Mouse (Mus musculus): ENCODE results near the gene Elmo1. TPM values are rescaled to one million over a fixed set of nuclear protein-coding genes. Genes with fewer than 3 reads are reported as not detected.

Elmo1 gene
- polyA plus RNA-seq, 1 experiment from 2014 or later, result 10.7 TPM

DNA sequence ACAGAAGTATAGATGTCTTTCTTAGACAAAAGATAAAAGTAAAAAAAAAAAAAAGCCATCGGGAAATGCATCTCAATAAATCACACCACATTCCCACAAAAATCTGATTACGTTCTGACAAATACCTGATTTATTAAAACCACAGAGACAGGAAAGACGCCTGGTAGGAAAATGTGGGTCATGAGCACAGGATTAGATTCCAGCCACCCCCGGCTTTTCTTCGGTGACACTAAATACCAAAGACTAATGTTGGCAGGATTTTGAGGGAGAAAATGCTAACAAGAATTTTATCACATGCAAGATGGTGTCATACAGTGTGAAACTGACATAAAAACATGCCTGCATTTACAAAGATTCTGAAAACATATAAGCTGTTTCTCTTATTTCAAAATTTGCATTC, 27.1 kb upstream of the Elmo1 start:
- 58% methylated on average over 5 of the region's 5 CpGs for WGBS
- ATAC-seq (ENCODE audit: low FRiP score, low read depth), result no peak
- H3K36me3 ChIP-seq, result no peaks in the 10 kb centered on the region

DNA sequence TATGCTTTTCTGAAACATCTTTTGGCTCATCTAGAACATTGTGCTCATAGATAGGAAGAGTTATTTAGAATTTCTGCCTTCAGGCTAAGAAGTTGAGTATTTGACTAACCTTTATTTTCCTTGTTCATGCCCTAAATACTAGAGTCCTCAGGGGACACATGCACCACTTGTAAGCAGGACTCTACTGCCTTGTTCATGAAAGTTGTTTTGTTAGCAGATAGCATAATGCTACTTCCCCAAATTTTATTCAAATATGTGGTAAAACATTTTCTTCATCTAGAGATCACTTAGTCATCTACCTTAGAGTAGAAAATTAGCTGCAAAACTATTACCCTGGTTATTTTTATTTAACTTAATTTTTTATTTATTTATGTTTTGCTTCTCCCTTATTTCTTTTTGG, 18.4 kb upstream of the Elmo1 start:
- H3K27ac ChIP-seq, result no peak overlapping the region
- no peak overlapping the region for H3K9ac ChIP-seq
- no peak overlapping the region for H3K4me2 ChIP-seq (replicated peaks)
- H3K9me3 ChIP-seq, result no peaks in the 10 kb centered on the region
- no peak overlapping the region for H3K4me3 ChIP-seq
- peaks cover 5% of the 10 kb centered on the region; the same call in 1 of the 2 replicates for H3K4me1 ChIP-seq
- H3K27me3 ChIP-seq, result no peaks in the 10 kb centered on the region
- ATAC-seq (ENCODE audit: low FRiP score, low read depth), result no peak
- no peaks in the 10 kb centered on the region for H3K36me3 ChIP-seq

More for the DNA sequence above, 27.1 kb upstream of the Elmo1 start:
- H3K4me2 ChIP-seq (replicated peaks), result no peak overlapping the region
- H3K4me3 ChIP-seq, result no peak overlapping the region
- H3K27ac ChIP-seq, result no peak overlapping the region
- no peaks in the 10 kb centered on the region for H3K4me1 ChIP-seq
- H3K9me3 ChIP-seq, result no peaks in the 10 kb centered on the region
- H3K27me3 ChIP-seq, result no peaks in the 10 kb centered on the region
- H3K9ac ChIP-seq, result no peak overlapping the region

DNA sequence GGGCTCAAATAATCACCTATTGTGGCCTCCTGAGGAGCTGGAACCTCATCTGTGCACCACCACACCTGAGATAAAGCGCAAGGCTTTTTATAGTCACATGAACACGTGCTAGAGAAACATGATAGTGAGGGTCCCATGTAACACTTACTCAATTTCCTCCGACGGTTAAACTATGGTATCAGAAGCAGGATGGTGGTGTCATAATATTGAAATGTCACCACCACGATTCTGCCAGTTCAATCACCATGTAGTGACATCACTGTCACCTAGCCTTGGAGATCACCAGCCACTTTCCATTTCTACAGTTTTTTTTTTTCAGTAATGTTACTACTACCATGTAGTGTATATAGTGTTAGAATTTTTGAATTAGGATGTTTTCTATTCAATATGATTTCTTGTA, 17.4 kb upstream of the Elmo1 start:
- no peak overlapping the region for H3K27ac ChIP-seq
- H3K9me3 ChIP-seq, result no peaks in the 10 kb centered on the region
- no peak overlapping the region for H3K4me2 ChIP-seq (replicated peaks)
- H3K36me3 ChIP-seq, result no peaks in the 10 kb centered on the region
- 78% methylated on average over 5 of the region's 5 CpGs for WGBS
- no peaks in the 10 kb centered on the region for H3K27me3 ChIP-seq
- H3K4me3 ChIP-seq, result no peak overlapping the region
- peaks cover 5% of the 10 kb centered on the region; the same call in 1 of the 2 replicates for H3K4me1 ChIP-seq
- no peak for ATAC-seq (ENCODE audit: low FRiP score, low read depth)
- H3K9ac ChIP-seq, result no peak overlapping the region

DNA sequence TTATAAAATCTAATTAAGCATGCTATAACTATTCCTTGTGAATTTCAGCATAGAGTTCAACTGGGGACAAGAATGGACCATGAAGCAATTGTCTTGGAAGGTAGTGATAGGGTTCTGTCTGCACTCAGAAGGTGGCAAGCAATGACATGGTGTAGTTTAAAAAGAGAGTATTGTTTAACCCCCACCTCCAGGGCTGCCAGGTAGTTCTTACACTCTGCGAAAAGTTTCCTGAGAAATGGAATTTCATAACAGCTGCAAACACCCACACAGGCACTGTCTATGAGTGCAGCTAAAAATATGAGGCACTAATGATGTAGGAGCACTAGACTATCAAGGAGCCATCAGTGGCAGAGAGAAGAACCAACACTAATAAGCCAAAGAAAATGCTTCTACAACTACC, 13.9 kb upstream of the Elmo1 start:
- Histone ChIP-seq H3K27ac (no peak overlapping the region), H3K36me3 (no peaks in the 10 kb centered on the region), H3K27me3 (no peaks in the 10 kb centered on the region), H3K4me2 (replicated peaks) (no peak overlapping the region), H3K4me3 (no peak overlapping the region), H3K9me3 (no peaks in the 10 kb centered on the region), H3K4me1 (no peaks in the 10 kb centered on the region), H3K9ac (no peak overlapping the region)
- ATAC-seq (ENCODE audit: low FRiP score, low read depth), result no peak
- WGBS, result 62% methylated on average over 1 of the region's 1 CpGs

DNA sequence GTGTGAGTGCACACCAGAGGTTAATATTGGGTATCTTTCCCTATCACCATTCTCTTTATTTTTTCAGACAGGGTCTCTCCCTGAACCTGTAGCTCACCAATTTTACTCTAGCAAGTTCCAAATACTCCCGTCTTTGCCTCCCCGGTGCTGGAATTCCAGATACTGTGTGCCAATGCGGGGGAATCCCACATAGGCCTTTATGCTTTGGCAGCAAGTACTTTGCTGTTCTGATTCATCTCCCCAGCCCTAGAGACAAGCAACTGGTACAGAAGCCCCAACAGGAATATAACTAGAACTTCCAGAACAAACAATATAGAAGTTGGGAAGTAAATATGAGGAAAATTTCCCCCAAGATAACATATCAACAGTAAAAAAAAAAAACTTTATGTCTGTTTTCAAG, 13.2 kb upstream of the Elmo1 start:
- no peak overlapping the region for H3K4me2 ChIP-seq (replicated peaks)

DNA sequence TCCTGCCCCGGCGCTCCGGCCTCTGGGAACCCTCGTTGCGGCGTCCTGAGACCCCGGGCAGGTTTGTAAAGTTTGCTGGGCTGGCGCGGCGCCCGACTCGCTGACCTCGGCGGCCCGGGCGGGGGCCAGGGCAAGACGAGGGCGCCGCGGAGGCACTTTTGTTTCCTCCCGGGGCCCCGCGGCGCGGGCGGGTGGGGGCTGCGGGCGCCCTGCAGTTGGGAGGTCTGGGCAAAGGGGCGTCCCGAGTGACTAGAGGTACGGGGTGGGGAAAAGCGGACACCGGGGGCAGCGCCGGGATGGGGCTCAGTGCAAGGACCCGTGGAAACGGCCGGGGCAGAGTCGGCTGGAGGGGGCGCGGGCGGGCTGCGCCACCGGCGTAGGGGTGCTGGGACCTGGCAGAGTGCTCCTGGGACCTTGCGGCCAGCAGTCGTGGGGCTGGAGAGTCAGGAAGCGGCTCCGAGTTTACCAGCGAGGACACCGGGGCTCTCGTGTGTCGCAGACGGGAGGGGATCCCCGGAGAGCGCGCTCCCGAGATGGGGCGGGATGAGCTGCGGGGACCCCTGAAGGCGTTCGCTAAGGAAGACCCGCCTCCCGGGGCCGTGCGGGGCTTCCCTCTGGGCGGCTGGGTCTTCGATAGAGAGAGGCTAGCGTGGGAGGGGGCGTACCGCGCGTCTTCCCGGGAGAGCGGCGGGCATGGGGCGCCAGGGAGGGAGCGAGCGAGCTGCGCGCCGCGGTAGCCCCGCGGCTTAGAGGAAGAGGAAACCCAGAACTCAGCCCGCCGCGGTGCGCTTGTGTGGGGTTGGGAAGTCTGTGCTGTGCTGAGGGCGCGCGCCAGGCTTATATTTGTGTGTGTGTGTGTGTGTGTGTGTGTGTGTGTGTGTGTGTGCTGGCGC, 561 bp downstream of the Elmo1 start:
- ATAC-seq (ENCODE audit: low FRiP score, low read depth), result peak; percentile 73
- peak overlapping the region; percentile 39; the same call in 1 of the 2 replicates for H3K27ac ChIP-seq
- H3K9me3 ChIP-seq, result no peaks in the 10 kb centered on the region
- peak overlapping the region; percentile 97 for H3K4me2 ChIP-seq (replicated peaks)
- H3K4me1 ChIP-seq, result no peaks in the 10 kb centered on the region
- H3K4me3 ChIP-seq, result peak overlapping the region; percentile 80
- H3K9ac ChIP-seq, result peak overlapping the region; percentile 78
- peaks cover 33% of the 10 kb centered on the region for H3K27me3 ChIP-seq
- H3K36me3 ChIP-seq, result no peaks in the 10 kb centered on the region
- under 1% methylated on average over 91 of the region's 93 CpGs for WGBS

More for the DNA sequence above, 13.2 kb upstream of the Elmo1 start:
- Histone ChIP-seq H3K9me3 (no peaks in the 10 kb centered on the region), H3K27ac (no peak overlapping the region), H3K27me3 (no peaks in the 10 kb centered on the region), H3K9ac (no peak overlapping the region), H3K36me3 (no peaks in the 10 kb centered on the region), H3K4me1 (no peaks in the 10 kb centered on the region), H3K4me3 (no peak overlapping the region)
- 86% methylated on average over 3 of the region's 3 CpGs for WGBS
- no peak for ATAC-seq (ENCODE audit: low FRiP score, low read depth)

DNA sequence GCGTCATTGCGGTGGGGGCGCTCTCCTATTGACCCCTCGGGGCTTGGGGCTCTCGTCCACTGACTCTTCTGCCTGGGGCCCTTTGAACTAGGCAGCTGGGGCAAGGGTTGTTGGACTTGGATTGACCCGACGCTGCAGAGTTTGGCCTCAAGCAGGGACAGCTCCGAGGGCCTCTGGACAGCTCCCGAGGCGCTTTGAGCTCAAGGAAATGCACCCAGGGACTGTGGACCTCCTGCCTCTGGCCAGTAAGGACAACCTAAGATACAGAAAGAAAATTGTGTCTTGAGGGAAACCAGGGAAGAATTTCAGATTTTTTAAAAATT, 1.2 kb downstream of the Elmo1 start:
- 2% methylated on average over 9 of the region's 10 CpGs for WGBS
- H3K36me3 ChIP-seq, result no peaks in the 10 kb centered on the region
- H3K4me1 ChIP-seq, result no peaks in the 10 kb centered on the region
- peaks cover 33% of the 10 kb centered on the region for H3K27me3 ChIP-seq
- H3K9me3 ChIP-seq, result no peaks in the 10 kb centered on the region
- peak overlapping the region; percentile 80 for H3K4me3 ChIP-seq
- peak overlapping the region; percentile 78 for H3K9ac ChIP-seq
- H3K27ac ChIP-seq, result no peak overlapping the region
- no peak for ATAC-seq (ENCODE audit: low FRiP score, low read depth)
- H3K4me2 ChIP-seq (replicated peaks), result peak overlapping the region; percentile 97

DNA sequence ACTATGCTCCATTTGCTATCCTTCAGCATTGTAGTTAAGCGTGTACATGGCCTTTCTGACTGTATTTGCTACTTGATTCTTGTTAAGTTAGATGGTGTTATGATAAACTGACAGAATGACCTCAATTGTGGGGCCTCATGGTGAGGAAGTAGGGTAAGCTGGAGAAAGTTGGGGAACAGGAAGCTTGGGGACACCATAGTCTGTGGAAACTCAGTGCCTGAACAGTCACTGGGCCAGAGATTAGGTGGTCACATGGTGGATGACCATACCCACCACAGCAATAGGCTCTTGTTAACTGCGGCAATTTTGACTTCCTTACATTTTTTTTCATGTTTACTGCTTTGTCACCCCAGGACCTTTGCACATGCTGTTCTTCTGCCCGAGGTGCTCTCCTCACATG, 1.9 kb downstream of the Elmo1 start:
- no peaks in the 10 kb centered on the region for H3K9me3 ChIP-seq
- peaks cover 33% of the 10 kb centered on the region for H3K27me3 ChIP-seq
- WGBS, result 97% methylated on average over 3 of the region's 3 CpGs
- H3K27ac ChIP-seq, result no peak overlapping the region
- peak overlapping the region; percentile 97; the same call in 1 of the 2 replicates for H3K4me2 ChIP-seq (replicated peaks)
- 0 out of 2 replicates have a peak, but pooled peaks cover 3% of the 10 kb centered on the region for H3K4me1 ChIP-seq
- H3K4me3 ChIP-seq, result no peak overlapping the region
- no peaks in the 10 kb centered on the region for H3K36me3 ChIP-seq
- no peak overlapping the region for H3K9ac ChIP-seq
- ATAC-seq (ENCODE audit: low FRiP score, low read depth), result no peak

DNA sequence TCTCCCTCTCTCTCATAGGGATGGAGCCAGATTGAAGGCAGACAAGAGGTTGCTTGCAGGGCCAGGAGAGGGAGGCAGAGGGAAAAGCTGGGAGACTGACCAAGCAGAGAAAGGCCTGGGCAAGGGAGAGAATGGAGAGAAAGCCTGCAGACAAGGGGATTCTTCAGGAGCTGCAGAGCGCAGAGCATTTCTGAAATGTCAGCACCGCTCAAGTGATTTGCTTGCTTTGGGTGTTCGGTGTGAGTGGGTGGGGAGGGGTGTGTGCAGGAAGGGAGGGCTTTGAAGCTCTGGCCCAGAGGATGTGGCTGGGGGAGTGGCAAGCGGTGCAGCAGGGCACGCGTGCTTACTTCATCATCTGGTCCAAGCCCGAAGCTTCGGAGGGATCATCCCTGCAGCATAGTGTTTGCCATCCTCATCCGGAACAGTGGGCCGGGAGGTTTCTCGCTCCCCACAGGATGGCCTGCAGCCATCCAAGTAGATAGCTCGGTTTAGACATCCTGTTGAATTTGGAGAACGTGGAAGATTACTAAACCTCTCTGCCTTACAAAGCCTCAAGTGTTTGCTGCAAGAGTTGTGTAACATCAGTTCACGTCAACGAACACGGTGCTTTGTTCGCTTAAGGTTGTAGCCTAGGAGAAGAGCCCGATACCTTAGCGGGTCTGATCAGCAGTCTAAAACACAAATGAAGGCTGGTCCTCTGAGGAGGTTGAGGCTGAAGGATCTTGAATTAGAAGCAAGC, 3.1 kb downstream of the Elmo1 start:
- H3K4me3 ChIP-seq, result no peak overlapping the region
- H3K27me3 ChIP-seq, result peaks cover 28% of the 10 kb centered on the region
- H3K4me1 ChIP-seq, result 0 out of 2 replicates have a peak, but pooled peaks cover 12% of the 10 kb centered on the region
- H3K36me3 ChIP-seq, result no peaks in the 10 kb centered on the region
- H3K4me2 ChIP-seq (replicated peaks), result no peak overlapping the region
- no peaks in the 10 kb centered on the region for H3K9me3 ChIP-seq
- ATAC-seq (ENCODE audit: low FRiP score, low read depth), result no peak
- H3K27ac ChIP-seq, result no peak overlapping the region
- WGBS, result 74% methylated on average over 19 of the region's 19 CpGs
- H3K9ac ChIP-seq, result no peak overlapping the region

DNA sequence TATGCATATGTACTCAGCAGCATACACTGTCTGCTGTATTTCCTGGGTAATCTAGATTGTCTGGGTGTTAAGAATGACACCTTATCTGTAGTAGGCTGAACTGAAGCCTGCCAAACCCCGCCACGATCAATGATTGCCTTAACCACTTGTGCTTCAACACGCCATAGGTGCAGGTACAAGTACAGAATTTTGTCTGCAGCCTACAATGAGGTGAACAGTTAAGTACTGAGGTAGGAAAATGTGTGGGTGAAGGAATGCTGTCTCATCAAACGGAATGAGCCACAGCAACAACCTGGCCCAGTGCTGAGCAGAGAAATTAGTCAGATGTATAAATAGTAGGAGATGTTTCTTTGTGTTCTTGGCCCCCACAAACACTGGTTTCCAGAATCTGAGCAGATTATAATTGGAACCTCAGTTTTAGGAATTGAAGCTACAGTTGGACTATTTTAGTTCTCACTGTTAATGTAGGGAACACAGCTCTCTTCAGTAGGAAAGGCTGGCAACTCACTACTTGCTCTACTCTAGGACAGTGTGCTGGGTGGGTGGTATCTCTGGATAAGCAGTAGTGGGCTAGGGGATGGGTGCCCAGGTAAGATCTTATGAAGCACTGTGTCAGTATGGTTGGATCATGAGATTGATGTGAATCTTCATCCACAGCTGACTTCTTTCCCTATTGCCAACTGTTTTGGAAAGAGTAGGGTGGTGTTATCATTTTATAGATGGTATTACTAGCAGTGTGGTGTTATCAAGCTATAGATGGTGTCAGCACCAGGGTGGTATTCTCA, 4.7 kb downstream of the Elmo1 start:
- H3K9me3 ChIP-seq, result no peaks in the 10 kb centered on the region
- no peak overlapping the region for H3K9ac ChIP-seq
- H3K4me2 ChIP-seq (replicated peaks), result no peak overlapping the region
- peaks cover 18% of the 10 kb centered on the region for H3K27me3 ChIP-seq
- 85% methylated on average over 4 of the region's 4 CpGs for WGBS
- H3K36me3 ChIP-seq, result no peaks in the 10 kb centered on the region
- H3K4me3 ChIP-seq, result no peak overlapping the region
- no peak for ATAC-seq (ENCODE audit: low FRiP score, low read depth)
- no peak overlapping the region for H3K27ac ChIP-seq
- peaks cover 19% of the 10 kb centered on the region; the same call in 1 of the 2 replicates for H3K4me1 ChIP-seq

DNA sequence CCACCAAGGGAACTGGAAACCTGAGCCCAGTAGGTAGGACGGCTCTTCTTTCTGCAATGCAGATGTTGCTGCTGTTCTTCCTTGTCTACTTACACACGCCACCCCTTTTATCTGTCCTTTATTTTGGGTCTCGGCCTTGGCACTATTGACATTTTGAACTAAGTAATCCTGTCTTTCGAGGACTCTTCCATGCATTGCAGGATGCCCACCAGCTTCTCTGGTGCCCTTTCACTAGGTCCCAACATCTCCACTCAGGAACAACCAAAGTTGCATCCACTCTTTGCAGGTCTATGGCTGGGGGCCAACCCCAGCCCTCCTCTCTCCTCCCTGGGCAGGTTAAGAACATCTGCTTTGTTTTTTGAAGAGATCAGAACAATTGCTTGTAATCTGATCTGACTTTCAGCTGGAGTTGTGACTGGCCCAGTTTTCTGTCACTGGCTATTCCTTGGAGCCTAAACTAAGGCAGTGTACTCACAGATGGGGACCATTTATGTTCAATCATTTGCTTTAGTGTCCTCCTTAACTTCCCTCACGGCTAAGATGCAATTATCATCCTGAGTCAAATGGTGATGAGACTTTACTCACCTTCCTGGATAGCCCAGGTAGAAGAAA, 6.7 kb downstream of the Elmo1 start:
- Histone ChIP-seq H3K9me3 (no peaks in the 10 kb centered on the region), H3K4me2 (replicated peaks) (no peak overlapping the region), H3K4me3 (no peak overlapping the region), H3K27me3 (peaks cover 15% of the 10 kb centered on the region), H3K9ac (no peak overlapping the region), H3K4me1 (peaks cover 19% of the 10 kb centered on the region; the same call in 1 of the 2 replicates), H3K36me3 (no peaks in the 10 kb centered on the region), H3K27ac (no peak overlapping the region)
- ATAC-seq (ENCODE audit: low FRiP score, low read depth), result no peak
- 62% methylated on average over 5 of the region's 5 CpGs for WGBS

Data from limb, embryonic 13.5 days (tissue).